Mouse (Mus musculus) heart, embryonic 11.5 days (tissue): Measurements from ENCODE around the gene Btbd19. TPM values are rescaled to one million over a fixed set of nuclear protein-coding genes. Genes with fewer than 3 reads are reported as not detected.

Experiments used
- ATAC-seq: fragments of 200-750 bp; cut with Nextera tagmentation; replicated peaks from 2 replicates; pipeline ENCODE4 v1.8.0; 2017; ENCODE audit warnings: moderate library complexity; ENCODE audit not compliant: insufficient number of reproducible peaks, low FRiP score, low TSS enrichment
- H3K27ac ChIP-seq: fragments of 300-500 bp; sonication (generic); 2 replicates; pipeline ENCODE4 v1.5.1; 2014; ENCODE audit warnings: mild to moderate bottlenecking, low read depth, low read length
- H3K27me3 ChIP-seq: fragments of 300-500 bp; sonication (generic); 2 replicates; pipeline ENCODE4 v1.6.1; 2014; ENCODE audit warnings: mild to moderate bottlenecking, low read length, mixed read lengths; ENCODE audit not compliant: control insufficient read depth, insufficient read depth
- H3K36me3 ChIP-seq: fragments of 300-500 bp; sonication (generic); 2 replicates; pipeline ENCODE4 v1.6.1; 2014; ENCODE audit warnings: mild to moderate bottlenecking, low read length, moderate library complexity, mixed read lengths; ENCODE audit not compliant: control insufficient read depth, insufficient read depth
- H3K4me1 ChIP-seq: fragments of 300-500 bp; sonication (generic); 2 replicates; pipeline ENCODE4 v1.6.1; 2014; ENCODE audit warnings: low read length; ENCODE audit not compliant: control insufficient read depth, insufficient read depth
- H3K4me2 ChIP-seq: fragments of 300-500 bp; sonication (generic); 2 replicates; pipeline ENCODE4 v1.6.1; 2014; ENCODE audit warnings: mild to moderate bottlenecking, moderate library complexity
- H3K4me3 ChIP-seq: fragments of 300-500 bp; sonication (generic); 2 replicates; pipeline ENCODE4 v1.5.1; 2014; ENCODE audit warnings: low read depth, low read length
- H3K9ac ChIP-seq: fragments of 300-500 bp; sonication (generic); 2 replicates; pipeline ENCODE4 v1.6.1; 2014; ENCODE audit warnings: mild to moderate bottlenecking, low read depth, low read length, moderate library complexity
- H3K9me3 ChIP-seq: fragments of 300-500 bp; sonication (generic); replicated peaks from 2 replicates; pipeline ENCODE4 v1.6.1; 2016; ENCODE audit warnings: low read length; ENCODE audit not compliant: control insufficient read depth
- WGBS: fragments of 180-500 bp; shearing (Covaris S2); extraction: QIAGEN DNeasy Blood & Tissue Kit; methylation state at CpG from one replicate; pipeline ENCODE4 v1.1.7; 2014; ENCODE audit not compliant: insufficient replicate concordance; 5-methylcytosine and 5-hydroxymethylcytosine counted together
- polyA plus RNA-seq: library from polyadenylated mRNA; unstranded; fragments of >200 nt; fragmentation: Nextera tagmentation; extraction: Ambion mirVana; gene quantifications from 2 replicates; pipeline ENCODE4 v1.2.1, GENCODE M21; 2014

Btbd19 gene
- polyA plus RNA-seq, 1 experiment from 2014 or later = 4.0 TPM

DNA sequence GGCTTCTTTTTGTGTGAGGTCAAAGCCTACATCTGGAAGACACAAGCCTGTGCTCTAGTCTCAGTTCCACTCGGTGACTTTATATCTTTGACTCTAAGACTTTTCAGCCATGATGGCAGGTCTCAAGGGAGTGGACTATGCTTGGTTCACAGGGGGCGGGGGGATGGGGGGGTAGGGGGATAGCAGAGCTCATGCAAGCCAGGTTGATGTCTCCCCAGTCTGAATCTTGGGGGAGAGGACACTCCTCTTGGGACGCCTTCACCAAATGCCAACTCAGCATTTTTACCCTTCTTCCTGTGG is 1.4 kb downstream of the Btbd19 start:
- H3K4me1 ChIP-seq = peaks cover 21% of the 10 kb centered on the region
- no peak for ATAC-seq
- H3K9ac ChIP-seq = no peak overlapping the region
- no peaks in the 10 kb centered on the region for H3K36me3 ChIP-seq
- H3K4me3 ChIP-seq = no peak overlapping the region
- H3K27ac ChIP-seq = no peak overlapping the region
- H3K4me2 ChIP-seq = no peak overlapping the region
- WGBS = 71% methylated on average over 3 of the region's 3 CpGs
- no peaks in the 10 kb centered on the region for H3K27me3 ChIP-seq
- H3K9me3 ChIP-seq = no peaks in the 10 kb centered on the region

DNA sequence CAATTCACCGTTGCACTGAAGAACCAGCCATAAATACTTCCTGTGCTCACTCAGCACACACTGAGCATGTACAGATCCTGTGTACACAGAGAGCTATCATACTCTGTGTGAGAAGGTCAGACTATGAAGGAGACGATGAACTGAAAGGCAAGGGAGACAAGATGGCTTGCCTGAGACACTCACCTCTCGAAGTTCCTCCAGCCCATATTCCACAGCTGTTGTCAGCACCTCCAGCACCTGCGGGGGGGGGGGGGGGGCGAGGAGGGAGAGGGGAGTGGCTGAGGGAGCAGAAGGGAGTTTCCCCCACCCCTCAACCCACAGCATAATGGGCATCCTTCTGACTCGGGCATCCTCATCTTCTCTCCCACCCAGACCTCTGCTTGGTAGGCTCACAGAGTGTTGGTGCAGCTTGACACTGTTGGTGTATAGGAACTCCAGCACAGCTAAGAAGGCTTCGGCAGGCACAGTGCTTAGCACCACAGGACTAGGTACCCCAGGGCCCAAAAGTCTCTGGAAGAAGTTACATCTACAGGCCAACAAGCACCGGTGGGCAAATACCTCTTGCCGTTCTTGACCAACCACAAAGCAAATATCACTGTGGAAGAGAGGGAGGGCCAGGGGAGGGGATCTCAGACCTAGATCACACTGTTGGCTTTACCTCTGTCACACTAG is 1.8 kb downstream of the Btbd19 start:
- H3K27me3 ChIP-seq = no peaks in the 10 kb centered on the region
- H3K4me3 ChIP-seq = no peak overlapping the region
- H3K27ac ChIP-seq = no peak overlapping the region
- H3K36me3 ChIP-seq = no peaks in the 10 kb centered on the region
- no peak overlapping the region for H3K4me2 ChIP-seq
- H3K4me1 ChIP-seq = peaks cover 21% of the 10 kb centered on the region
- no peak for ATAC-seq
- 79% methylated on average over 7 of the region's 9 CpGs for WGBS
- no peak overlapping the region for H3K9ac ChIP-seq
- no peaks in the 10 kb centered on the region for H3K9me3 ChIP-seq

DNA sequence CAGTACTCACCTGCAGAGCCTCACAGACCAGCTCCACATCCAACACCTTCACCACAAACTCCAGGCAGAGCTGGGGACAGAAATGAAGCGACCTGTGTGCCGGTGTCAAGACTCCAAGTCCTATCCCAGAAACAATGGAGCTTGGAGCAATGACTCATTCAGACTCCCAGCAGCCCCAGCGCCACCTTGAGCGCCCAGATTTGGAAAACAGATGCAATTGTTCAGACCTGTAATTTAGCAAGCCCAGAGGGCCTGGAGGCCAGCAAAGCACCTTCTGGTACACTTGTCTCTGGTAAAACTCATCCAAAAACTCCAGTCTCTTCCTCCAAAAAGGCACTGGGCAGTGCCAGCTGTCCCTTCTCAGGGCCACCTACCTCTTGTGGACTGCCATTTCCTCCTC is 3.3 kb downstream of the Btbd19 start:
- Histone ChIP-seq H3K4me3 (no peak overlapping the region), H3K4me1 (peaks cover 21% of the 10 kb centered on the region), H3K9me3 (no peaks in the 10 kb centered on the region), H3K27me3 (no peaks in the 10 kb centered on the region), H3K36me3 (no peaks in the 10 kb centered on the region), H3K27ac (no peak overlapping the region), H3K4me2 (no peak overlapping the region), H3K9ac (no peak overlapping the region)
- WGBS = 80% methylated on average over 4 of the region's 4 CpGs
- ATAC-seq = no peak

DNA sequence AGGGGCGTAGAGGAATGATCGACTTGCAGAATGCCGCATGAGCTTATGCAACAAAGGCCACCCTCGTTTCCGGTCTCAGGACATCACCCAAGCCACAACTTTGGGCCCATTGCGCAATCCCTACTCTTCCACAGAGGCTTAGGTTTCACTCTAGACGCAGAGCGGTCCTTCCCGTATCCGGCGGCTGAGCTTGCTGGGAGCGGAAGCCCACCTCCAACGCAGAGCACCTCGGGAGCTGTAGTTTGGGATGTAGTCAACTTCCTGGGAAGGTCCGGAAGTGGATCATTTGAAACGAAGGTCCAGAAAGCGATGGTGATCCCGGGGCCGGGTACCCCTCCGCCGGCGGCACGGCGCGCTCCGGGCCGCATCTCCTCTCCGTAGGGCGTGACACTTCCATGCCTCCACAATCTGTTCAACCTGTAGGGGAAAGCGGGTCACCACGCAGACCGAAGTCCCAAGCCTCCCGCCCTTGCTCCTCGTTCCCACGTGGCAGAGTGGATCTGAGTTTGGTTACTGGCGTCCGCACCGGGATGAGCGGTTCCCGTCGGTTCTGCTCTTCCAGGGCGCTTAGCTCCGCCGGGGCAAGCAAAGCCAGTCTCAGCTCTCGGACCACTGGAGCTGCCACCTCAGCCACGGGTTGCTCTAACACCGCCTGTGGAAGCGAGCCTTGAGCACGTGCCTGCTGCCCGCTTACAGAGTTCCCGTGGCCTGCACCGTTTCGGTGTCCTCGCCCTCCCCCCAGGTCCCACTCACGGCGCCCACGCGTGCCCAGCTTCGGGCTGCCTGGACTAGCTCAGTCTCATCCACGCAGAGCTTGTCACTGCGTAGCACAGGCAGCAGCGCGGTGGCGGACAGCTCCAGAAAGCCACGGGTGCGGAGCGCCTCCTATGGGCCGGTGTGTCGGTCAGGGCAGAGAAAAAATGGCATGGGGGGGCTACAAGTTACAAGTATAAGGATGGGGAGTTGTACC is 4.8 kb downstream of the Btbd19 start:
- H3K4me3 ChIP-seq = peak overlapping the region; percentile 54
- H3K27ac ChIP-seq = peak overlapping the region; percentile 89
- peak overlapping the region; percentile 83 for H3K9ac ChIP-seq
- WGBS = under 1% methylated on average over 69 of the region's 69 CpGs
- no peaks in the 10 kb centered on the region for H3K36me3 ChIP-seq
- no peaks in the 10 kb centered on the region for H3K27me3 ChIP-seq
- ATAC-seq = peak; percentile 89
- H3K4me1 ChIP-seq = peaks cover 17% of the 10 kb centered on the region
- no peaks in the 10 kb centered on the region for H3K9me3 ChIP-seq
- peak overlapping the region; percentile 100 for H3K4me2 ChIP-seq

DNA sequence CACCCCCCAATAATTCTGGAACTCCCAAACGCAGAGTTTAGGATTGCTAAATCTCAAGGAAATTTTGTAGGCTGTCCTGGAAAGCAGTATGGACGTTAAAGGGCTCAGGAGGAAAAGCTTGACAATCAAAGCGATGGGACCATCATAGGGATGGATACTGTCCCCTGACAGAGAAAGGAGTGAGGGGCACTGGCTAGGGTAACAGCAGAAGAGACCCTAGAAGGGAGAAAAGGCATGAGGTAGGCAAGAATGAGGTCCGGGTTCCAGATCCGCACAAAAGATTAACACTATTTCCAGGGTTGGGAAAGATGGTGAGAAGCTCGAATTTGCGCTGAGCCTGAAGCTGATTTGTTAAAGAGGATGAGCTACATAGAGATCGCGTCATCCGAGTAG is 5.5 kb downstream of the Btbd19 start:
- Histone ChIP-seq H3K27me3 (no peaks in the 10 kb centered on the region), H3K4me1 (peaks cover 11% of the 10 kb centered on the region; the same call in 1 of the 2 replicates), H3K27ac (peak overlapping the region; percentile 89), H3K4me3 (peak overlapping the region; percentile 54), H3K36me3 (no peaks in the 10 kb centered on the region), H3K4me2 (peak overlapping the region; percentile 100), H3K9me3 (no peaks in the 10 kb centered on the region), H3K9ac (peak overlapping the region; percentile 83)
- 6% methylated on average over 10 of the region's 10 CpGs for WGBS
- ATAC-seq = no peak

DNA sequence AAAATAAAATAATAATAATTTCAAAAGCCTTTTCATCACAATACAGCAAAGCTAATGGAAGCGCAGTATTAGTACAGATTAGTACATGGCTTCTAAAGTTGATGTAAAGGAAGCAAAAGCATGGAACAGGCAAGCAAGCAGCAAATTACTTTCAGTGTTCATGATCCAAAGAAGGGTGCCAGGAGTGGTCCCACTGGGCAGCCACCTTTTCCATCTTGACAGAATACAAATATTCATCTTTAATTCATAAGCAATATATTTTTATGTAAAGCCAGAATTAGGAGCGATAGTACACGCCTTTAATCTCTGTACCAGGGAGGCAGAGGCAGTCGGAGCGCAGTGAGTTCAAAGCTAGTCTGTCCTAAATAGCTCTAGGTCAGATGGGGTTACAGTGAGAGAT is 5.9 kb downstream of the Btbd19 start:
- H3K9me3 ChIP-seq = no peaks in the 10 kb centered on the region
- peak overlapping the region; percentile 54 for H3K4me3 ChIP-seq
- H3K4me1 ChIP-seq = peaks cover 8% of the 10 kb centered on the region; the same call in 1 of the 2 replicates
- H3K27ac ChIP-seq = peak overlapping the region; percentile 89; the same call in 1 of the 2 replicates
- H3K27me3 ChIP-seq = no peaks in the 10 kb centered on the region
- H3K9ac ChIP-seq = peak overlapping the region; percentile 83
- no peaks in the 10 kb centered on the region for H3K36me3 ChIP-seq
- no peak for ATAC-seq
- peak overlapping the region; percentile 100 for H3K4me2 ChIP-seq
- 70% methylated on average over 5 of the region's 5 CpGs for WGBS

DNA sequence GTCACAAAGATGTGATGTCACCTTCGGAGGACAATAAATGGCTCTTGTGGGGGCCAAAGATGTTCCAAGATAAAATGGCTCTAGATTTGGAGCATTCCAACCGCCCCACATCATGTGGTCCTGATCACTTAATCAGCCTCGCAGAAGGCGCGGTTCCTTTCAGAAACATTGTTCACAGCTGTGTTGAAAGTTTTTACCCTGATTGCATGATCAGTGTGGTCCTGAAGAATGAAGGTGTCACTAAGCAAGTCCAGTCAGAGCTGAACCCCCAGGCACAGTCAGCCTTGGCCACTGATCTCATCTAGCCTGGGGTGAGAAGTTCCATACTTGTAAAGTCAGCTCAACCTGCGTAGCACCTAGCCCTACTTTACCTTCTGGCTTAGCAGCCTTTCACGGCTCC is 7.6 kb downstream of the Btbd19 start:
- no peak for ATAC-seq
- Histone ChIP-seq H3K9ac (no peak overlapping the region), H3K4me3 (no peak overlapping the region), H3K27me3 (no peaks in the 10 kb centered on the region), H3K4me2 (no peak overlapping the region), H3K4me1 (0 out of 2 replicates have a peak, but pooled peaks cover 4% of the 10 kb centered on the region), H3K27ac (no peak overlapping the region), H3K9me3 (no peaks in the 10 kb centered on the region), H3K36me3 (no peaks in the 10 kb centered on the region)
- 87% methylated on average over 7 of the region's 7 CpGs for WGBS

DNA sequence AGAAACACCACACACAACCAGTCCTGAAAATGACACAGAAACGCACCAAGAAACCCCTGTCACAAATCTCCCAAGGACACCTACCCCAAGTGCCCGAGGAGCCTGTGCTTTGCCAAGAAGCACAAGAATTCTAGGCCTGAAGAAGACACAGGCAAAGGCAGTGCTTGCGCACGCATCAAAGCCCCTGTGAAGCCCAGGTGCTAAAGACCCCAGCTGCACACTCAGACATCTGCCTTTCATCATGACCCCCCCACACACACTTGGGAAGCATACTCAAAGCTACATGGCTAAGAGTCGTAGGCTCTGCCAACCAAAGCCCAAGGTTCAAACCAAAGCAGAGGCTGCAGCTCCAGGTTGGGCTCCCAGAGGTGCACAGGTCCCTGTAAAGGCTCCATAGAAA is 9.9 kb downstream of the Btbd19 start:
- no peaks in the 10 kb centered on the region for H3K36me3 ChIP-seq
- H3K27ac ChIP-seq = no peak overlapping the region
- H3K4me2 ChIP-seq = no peak overlapping the region
- no peak for ATAC-seq
- 76% methylated on average over 5 of the region's 5 CpGs for WGBS
- H3K9me3 ChIP-seq = no peaks in the 10 kb centered on the region
- no peaks in the 10 kb centered on the region for H3K27me3 ChIP-seq
- no peak overlapping the region for H3K4me3 ChIP-seq
- H3K9ac ChIP-seq = no peak overlapping the region
- H3K4me1 ChIP-seq = 0 out of 2 replicates have a peak, but pooled peaks cover 4% of the 10 kb centered on the region
